Mouse (Mus musculus): ENCODE results near the gene Zdhhc4. TPM values are rescaled to one million over a fixed set of nuclear protein-coding genes. Genes with fewer than 3 reads are reported as not detected.

Zdhhc4 gene
- polyA plus RNA-seq, 1 experiment = 85.0 TPM

DNA sequence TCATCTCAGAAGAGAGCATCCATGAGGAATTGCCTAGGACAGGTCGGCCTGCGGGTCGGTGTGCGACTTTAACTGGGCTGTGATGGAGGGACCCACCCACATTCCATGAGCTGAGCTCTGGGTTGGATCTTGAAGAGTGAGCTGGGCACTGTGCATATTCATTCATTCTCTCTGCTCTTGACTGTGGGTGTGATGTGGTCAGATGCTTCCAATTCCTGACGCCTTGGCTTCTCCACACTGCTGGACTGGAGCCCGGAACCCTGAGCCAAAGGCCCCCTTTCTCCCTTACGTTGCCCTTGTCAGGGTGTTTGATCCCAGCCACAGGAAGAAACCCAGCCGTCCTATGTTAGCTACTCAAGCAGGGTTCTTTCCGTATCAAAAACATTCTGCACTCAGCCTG is 31.1 kb downstream of the Zdhhc4 start:
- 84% methylated on average over 9 of the region's 9 CpGs for WGBS
- Histone ChIP-seq H3K36me3 (ENCODE audit: control insufficient read depth, insufficient read depth, low read length) (no peaks in the 10 kb centered on the region), H3K27ac (ENCODE audit: insufficient read depth, low read depth, low read length) (no peak overlapping the region), H3K27me3 (replicated peaks; ENCODE audit: control insufficient read depth, insufficient read depth, low read length) (no peaks in the 10 kb centered on the region), H3K4me3 (ENCODE audit: insufficient read depth, low read depth, low read length) (no peak overlapping the region), H3K4me1 (ENCODE audit: control insufficient read depth, insufficient read depth, low read length) (no peaks in the 10 kb centered on the region)
- no peak for TF ChIP-seq CTCF (conservative IDR thresholded peaks at IDR 0.05; ENCODE audit: insufficient read depth, insufficient read length, low read depth, low read length)
- no peak for TF ChIP-seq POLR2A (IDR thresholded peaks at IDR 0.05; ENCODE audit: low read depth, low read length)
- DNase-seq = no peak

DNA sequence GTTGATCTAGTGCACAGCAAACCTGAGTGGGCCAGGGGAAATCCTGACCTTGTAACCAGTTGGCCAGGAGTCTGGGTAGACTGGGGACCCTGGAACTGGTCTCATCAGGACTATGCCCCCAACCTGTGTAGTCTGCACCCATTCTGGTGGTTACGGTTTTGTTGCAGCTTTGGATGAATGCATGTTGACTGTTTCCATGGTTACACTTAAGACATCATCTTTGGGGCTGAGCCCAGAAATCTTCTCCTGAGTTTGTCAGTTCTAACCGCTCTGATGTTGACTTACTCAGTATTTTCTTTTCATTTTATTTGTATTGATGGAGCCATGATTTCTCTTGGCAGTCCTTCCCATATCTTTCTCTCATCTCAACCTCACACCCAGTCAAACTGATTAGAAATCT is 33.7 kb downstream of the Zdhhc4 start:
- WGBS = 83% methylated on average over 2 of the region's 2 CpGs
- H3K27me3 ChIP-seq (replicated peaks; ENCODE audit: control insufficient read depth, insufficient read depth, low read length) = no peaks in the 10 kb centered on the region
- no peak overlapping the region for H3K4me3 ChIP-seq (ENCODE audit: insufficient read depth, low read depth, low read length)
- no peaks in the 10 kb centered on the region for H3K36me3 ChIP-seq (ENCODE audit: control insufficient read depth, insufficient read depth, low read length)
- no peak for DNase-seq
- no peak for TF ChIP-seq CTCF (conservative IDR thresholded peaks at IDR 0.05; ENCODE audit: insufficient read depth, insufficient read length, low read depth, low read length)
- TF ChIP-seq POLR2A (IDR thresholded peaks at IDR 0.05; ENCODE audit: low read depth, low read length) = no peak
- no peak overlapping the region for H3K27ac ChIP-seq (ENCODE audit: insufficient read depth, low read depth, low read length)
- H3K4me1 ChIP-seq (ENCODE audit: control insufficient read depth, insufficient read depth, low read length) = no peaks in the 10 kb centered on the region

DNA sequence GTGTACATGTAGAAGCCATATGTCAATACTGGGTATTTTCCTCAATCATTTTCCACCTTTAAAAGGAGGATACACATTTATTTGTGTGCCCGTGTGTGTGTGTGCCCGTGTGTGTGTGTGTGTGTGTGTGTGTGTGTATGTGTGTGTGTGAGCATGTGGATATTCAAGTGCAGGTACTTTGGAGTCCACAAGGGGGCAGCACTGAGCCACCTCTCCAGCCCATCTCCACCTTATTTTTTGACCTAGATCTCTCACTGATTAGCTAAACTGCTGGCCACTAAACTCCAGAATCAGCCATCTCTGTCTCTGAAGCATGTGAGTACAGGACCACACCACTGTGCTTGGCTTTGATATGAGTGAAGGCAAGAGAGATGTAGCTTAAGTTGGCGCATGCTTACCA is 34.2 kb downstream of the Zdhhc4 start:
- H3K4me3 ChIP-seq (ENCODE audit: insufficient read depth, low read depth, low read length) = no peak overlapping the region
- no peaks in the 10 kb centered on the region for H3K36me3 ChIP-seq (ENCODE audit: control insufficient read depth, insufficient read depth, low read length)
- no peaks in the 10 kb centered on the region for H3K27me3 ChIP-seq (replicated peaks; ENCODE audit: control insufficient read depth, insufficient read depth, low read length)
- no peaks in the 10 kb centered on the region for H3K4me1 ChIP-seq (ENCODE audit: control insufficient read depth, insufficient read depth, low read length)
- TF ChIP-seq POLR2A (IDR thresholded peaks at IDR 0.05; ENCODE audit: low read depth, low read length) (no peak), CTCF (conservative IDR thresholded peaks at IDR 0.05; ENCODE audit: insufficient read depth, insufficient read length, low read depth, low read length) (peak; percentile 42)
- H3K27ac ChIP-seq (ENCODE audit: insufficient read depth, low read depth, low read length) = no peak overlapping the region
- DNase-seq = no peak
- 95% methylated on average over 3 of the region's 3 CpGs for WGBS

DNA sequence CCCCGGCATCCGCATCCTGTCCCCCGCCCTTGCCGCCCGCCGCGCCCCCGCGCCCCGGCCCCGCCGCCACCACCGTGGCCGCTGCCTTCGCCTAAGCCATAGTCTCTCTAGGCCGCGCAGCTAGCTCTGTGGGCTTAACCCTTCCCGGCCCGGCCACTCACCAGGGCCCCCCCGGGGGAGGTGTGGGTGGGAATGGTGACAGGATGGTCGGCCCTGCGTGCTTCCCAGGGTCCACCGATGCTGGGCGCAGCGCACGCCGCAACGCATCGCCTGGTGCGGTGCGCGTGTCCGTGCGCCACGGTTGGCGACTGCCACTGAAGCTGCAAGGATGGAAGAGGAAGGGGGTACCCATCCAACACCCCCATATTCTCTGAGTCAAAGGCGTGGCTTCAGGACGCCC is 35.7 kb downstream of the Zdhhc4 start, which contains the start of gene Zfp853:
Gene Zfp853 (minus strand): TSS at position 220 of the 400 bp plus-strand sequence.
- Histone ChIP-seq H3K4me3 (ENCODE audit: insufficient read depth, low read depth, low read length) (peak within 1 kb of the TSS; percentile 12; the same call in 1 of the 2 replicates), H3K4me1 (ENCODE audit: control insufficient read depth, insufficient read depth, low read length) (no peaks in the 10 kb centered on the region), H3K36me3 (ENCODE audit: control insufficient read depth, insufficient read depth, low read length) (no peaks in the 10 kb centered on the region), H3K27ac (ENCODE audit: insufficient read depth, low read depth, low read length) (no peak within 1 kb of the TSS), H3K27me3 (replicated peaks; ENCODE audit: control insufficient read depth, insufficient read depth, low read length) (no peaks in the 10 kb centered on the region)
- TF ChIP-seq CTCF (conservative IDR thresholded peaks at IDR 0.05; ENCODE audit: insufficient read depth, insufficient read length, low read depth, low read length) (no peak), POLR2A (IDR thresholded peaks at IDR 0.05; ENCODE audit: low read depth, low read length) (no peak)
- 2% methylated on average over 31 of the region's 38 CpGs for WGBS
- DNase-seq = no peak

DNA sequence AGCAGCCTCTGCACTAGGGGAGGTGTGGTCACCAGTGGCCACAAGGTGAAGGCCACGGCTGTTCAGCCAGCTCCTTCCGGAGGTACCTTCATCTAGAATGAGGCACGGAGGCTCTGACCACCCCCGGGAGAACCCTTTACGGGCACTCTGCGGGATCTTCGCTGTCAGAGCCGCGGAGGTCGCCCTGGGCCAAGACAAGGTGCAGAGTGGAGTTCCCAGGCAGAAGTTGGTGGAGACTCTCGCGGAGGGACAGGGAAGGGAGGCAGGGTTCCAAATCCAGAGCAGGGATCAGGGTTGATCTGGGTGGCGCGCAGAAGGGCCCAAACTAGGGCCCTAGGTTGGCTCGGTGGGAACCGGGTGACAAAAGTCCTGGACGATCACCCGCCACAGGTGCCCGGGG is 36.2 kb downstream of the Zdhhc4 start:
- no peak for DNase-seq
- H3K27me3 ChIP-seq (replicated peaks; ENCODE audit: control insufficient read depth, insufficient read depth, low read length) = no peaks in the 10 kb centered on the region; the same call in 1 of the 2 replicates
- H3K27ac ChIP-seq (ENCODE audit: insufficient read depth, low read depth, low read length) = no peak overlapping the region
- WGBS = 1% methylated on average over 19 of the region's 19 CpGs
- no peak overlapping the region for H3K4me3 ChIP-seq (ENCODE audit: insufficient read depth, low read depth, low read length)
- TF ChIP-seq CTCF (conservative IDR thresholded peaks at IDR 0.05; ENCODE audit: insufficient read depth, insufficient read length, low read depth, low read length) = no peak
- no peaks in the 10 kb centered on the region for H3K4me1 ChIP-seq (ENCODE audit: control insufficient read depth, insufficient read depth, low read length)
- H3K36me3 ChIP-seq (ENCODE audit: control insufficient read depth, insufficient read depth, low read length) = no peaks in the 10 kb centered on the region

DNA sequence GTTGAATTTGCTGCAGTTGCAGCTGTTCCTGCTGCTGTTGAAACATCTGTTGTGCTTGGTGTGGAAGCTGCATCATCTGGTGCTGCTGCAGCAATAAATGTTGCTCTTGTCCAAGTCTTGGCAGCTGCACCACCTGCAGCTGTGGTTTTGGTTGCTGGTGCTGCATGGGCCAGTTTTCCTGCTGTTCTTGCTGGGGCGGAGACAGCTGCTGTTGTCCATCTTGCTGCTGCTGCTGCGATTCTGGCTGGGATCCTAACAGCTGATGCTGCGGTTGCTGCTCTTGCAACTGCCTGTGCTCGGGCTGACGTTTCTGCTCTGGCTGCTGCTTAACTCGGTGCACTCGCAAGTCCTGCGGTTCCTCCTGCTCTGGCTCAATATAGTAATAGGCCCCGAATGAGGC is 39.8 kb downstream of the Zdhhc4 start:
- 82% methylated on average over 9 of the region's 9 CpGs for WGBS
- Histone ChIP-seq H3K27ac (ENCODE audit: insufficient read depth, low read depth, low read length) (no peak overlapping the region), H3K36me3 (ENCODE audit: control insufficient read depth, insufficient read depth, low read length) (no peaks in the 10 kb centered on the region), H3K4me1 (ENCODE audit: control insufficient read depth, insufficient read depth, low read length) (no peaks in the 10 kb centered on the region), H3K4me3 (ENCODE audit: insufficient read depth, low read depth, low read length) (no peak overlapping the region), H3K27me3 (replicated peaks; ENCODE audit: control insufficient read depth, insufficient read depth, low read length) (no peaks in the 10 kb centered on the region; the same call in 1 of the 2 replicates)
- TF ChIP-seq POLR2A (IDR thresholded peaks at IDR 0.05; ENCODE audit: low read depth, low read length) = no peak
- TF ChIP-seq CTCF (conservative IDR thresholded peaks at IDR 0.05; ENCODE audit: insufficient read depth, insufficient read length, low read depth, low read length) = no peak
- DNase-seq = no peak

DNA sequence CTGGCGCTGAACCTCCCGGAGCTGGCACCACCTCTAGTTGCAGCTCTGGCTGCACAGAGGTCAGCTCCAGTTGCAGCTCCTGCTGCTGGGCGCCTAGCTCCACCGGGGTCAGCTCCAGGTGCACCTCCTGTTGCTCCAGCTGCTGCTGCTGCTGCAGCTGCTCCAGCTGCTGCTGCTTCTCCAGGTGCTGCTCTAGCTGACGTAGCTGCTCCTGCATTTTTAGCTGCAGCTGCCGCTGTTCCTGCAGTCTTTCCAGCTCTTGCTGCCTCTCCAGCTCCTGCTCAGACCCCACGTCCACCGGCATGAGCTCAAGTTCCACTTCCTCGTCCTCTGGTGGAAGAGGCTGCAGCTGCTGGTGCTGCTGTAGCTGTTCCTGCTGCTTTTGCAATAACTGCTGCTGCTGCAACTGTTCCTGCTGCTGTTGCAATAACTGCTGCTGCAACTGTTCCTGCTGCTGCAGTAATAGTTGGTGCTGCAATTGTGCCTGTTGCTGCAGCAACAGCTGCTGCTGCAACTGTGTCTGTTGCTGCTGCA is 40.6 kb downstream of the Zdhhc4 start:
- 29% methylated on average over 9 of the region's 9 CpGs for WGBS
- Histone ChIP-seq H3K4me1 (ENCODE audit: control insufficient read depth, insufficient read depth, low read length) (no peaks in the 10 kb centered on the region), H3K27me3 (replicated peaks; ENCODE audit: control insufficient read depth, insufficient read depth, low read length) (no peaks in the 10 kb centered on the region; the same call in 1 of the 2 replicates), H3K4me3 (ENCODE audit: insufficient read depth, low read depth, low read length) (no peak overlapping the region), H3K27ac (ENCODE audit: insufficient read depth, low read depth, low read length) (no peak overlapping the region), H3K36me3 (ENCODE audit: control insufficient read depth, insufficient read depth, low read length) (no peaks in the 10 kb centered on the region)
- no peak for TF ChIP-seq POLR2A (IDR thresholded peaks at IDR 0.05; ENCODE audit: low read depth, low read length)
- no peak for TF ChIP-seq CTCF (conservative IDR thresholded peaks at IDR 0.05; ENCODE audit: insufficient read depth, insufficient read length, low read depth, low read length)
- DNase-seq = no peak
